Mouse (Mus musculus) frontal cortex, postnatal 36 days (tissue): ENCODE results near the gene Gm34653.

ENCODE experiments used
- DNase-seq, 2 experiments: peaks; one replicate each; pipeline ENCODE4 v3.0.0; 2022; ENCODE audit warnings: low spot score in 2 of 2

The Gm34653 gene

GRCm38 (mm10) chr2:34884186-34884585 lies 51.4 kb downstream of the Gm34653 start:
- no peak for DNase-seq
